Mouse (Mus musculus) spleen, postnatal 4 days (tissue): ENCODE results near the gene Ttc9b.
"Not testable (repeated sequence)": the region's sequence is repeated elsewhere in the genome, so short reads cannot be mapped to it uniquely, and the experiment has no call there.

ENCODE experiments used
- DNase-seq, 2 experiments: peaks; one replicate each; pipeline ENCODE4 v3.0.0; 2022; ENCODE audit warnings: low spot score in 2 of 2

The Ttc9b gene

DNA sequence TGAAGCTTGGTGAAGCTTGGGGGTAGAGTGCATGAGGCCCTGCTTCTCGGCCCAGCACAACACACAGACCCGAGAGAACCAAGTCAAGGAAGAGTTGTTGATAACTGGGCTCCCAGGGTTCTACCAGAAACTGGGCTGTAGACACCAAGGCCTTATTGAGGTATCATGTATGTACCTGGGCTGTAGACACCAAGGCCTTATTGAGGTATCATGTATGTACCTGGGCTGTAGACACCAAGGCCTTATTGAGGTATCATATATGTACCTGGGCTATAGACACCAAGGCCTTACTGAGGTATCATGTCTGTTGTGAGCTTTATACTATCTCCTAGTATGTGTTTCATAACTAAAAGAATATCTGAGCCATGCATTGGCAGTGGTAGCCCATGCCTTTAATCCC is 18.6 kb upstream of the Ttc9b start:
- DNase-seq, result not testable (repeated sequence)

DNA sequence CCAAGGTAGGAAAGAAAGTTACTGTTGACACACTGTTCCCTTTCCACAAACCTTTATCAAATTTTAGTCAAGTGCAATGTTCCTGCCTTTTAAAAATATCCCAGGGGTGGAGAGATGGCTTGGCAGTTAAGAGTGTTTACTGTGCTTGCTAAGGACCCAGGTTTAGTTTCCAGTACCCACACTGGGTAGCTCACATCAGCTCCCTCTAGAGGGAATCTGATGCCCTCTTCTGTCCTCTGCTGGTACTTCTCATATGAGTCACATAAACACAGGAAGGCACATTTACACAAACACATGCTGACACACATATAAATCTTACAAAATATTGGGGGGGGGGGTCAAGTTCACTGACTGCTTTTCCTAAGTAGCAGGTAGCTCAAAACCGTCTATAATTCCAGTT is 9.2 kb upstream of the Ttc9b start:
- no peak for DNase-seq

- DNase-seq, result no peak
These were observed 7.2 kb upstream of the Ttc9b start for GRCm38 (mm10) chr7:27646516-27646915.

- no peak for DNase-seq
These were observed 6.3 kb upstream of the Ttc9b start for GRCm38 (mm10) chr7:27647281-27648002.

DNA sequence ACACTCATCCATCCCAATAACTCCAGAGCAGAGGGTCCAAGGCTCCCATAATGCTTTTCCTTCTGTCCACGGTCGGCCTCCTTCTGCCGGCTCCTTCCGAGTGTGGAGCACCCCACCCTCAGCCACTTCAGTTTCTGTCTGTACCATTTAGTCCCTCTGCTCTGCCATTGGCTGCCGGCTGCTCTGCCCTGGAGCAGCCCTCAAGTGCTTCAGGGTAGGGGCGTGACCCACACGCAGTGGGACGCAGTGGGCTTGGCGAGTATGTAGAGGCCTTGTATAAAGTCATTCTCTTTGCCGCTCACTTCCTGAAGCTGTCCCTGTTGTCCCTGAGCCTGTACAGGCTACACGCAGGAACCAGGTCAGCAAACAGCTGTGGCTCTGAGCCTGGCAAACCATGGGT is 4.0 kb upstream of the Ttc9b start:
- no peak for DNase-seq

- DNase-seq, result peak; percentile 60 to 80
These were observed 2.8 kb upstream of the Ttc9b start for GRCm38 (mm10) chr7:27650949-27651348.

DNA sequence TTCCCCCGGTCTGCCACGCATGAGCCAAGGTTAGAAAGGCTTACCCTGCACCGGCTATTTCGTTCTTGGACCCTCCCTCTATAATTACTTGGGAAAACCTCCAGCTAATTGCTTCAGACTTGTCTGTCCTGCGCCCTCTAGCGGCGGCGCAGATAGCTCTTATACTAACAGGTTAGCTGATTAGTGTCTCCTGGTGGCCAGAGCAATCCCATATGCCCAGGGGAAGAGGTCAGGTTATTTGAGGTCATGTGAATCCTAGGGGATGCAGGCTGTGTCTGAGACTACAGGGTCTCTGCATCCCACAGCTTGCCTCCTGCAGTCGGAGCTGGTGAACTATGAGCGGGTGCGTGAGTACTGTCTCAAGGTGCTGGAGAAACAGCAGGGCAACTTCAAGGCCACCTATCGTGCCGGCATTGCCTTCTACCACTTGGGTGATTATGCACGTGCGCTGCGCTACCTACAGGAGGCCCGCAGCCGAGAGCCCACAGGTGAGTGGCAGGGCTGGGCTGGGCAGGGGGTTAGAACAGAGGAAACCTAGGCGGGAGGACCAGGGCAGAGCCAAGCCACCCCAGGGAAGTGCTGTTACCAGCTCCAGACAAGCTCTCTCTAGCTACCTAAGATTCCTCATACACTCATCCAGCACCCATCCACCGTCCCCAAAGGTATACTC is 1.0 kb downstream of the Ttc9b start:
- no peak for DNase-seq

- DNase-seq, result no peak
These were observed 1.8 kb downstream of the Ttc9b start for GRCm38 (mm10) chr7:27655545-27655944.

DNA sequence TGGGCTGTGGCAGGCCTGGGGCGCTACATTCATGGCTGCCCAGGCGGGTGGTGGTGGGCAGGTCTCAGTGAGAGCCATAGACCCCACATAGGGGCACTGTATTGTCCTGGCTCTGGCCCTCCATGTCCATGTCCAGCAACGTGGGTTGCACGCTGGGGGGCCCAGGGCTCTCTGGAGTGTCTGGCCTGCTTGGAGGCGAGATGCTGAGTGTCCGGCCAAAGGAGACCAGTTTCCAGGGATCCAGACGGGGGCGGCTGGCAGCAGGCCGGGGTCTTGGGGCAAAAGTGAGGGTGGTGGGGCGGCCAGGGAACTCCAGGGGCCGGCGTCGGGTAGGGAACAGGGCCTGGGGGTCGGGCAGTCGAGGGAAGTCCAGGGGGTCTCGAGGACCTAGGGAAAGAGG is 2.9 kb downstream of the Ttc9b start:
- no peak for DNase-seq

- no peak for DNase-seq
These were observed 4.2 kb downstream of the Ttc9b start for GRCm38 (mm10) chr7:27657824-27658395.

- DNase-seq, result no peak
These were observed 5.3 kb downstream of the Ttc9b start for GRCm38 (mm10) chr7:27658712-27659663.

- DNase-seq, result no peak
These were observed 8.3 kb downstream of the Ttc9b start for GRCm38 (mm10) chr7:27662038-27662437.

GRCm38 (mm10) chr7:27673064-27673574 is 19.4 kb downstream of the Ttc9b start:
- no peak for DNase-seq

DNA sequence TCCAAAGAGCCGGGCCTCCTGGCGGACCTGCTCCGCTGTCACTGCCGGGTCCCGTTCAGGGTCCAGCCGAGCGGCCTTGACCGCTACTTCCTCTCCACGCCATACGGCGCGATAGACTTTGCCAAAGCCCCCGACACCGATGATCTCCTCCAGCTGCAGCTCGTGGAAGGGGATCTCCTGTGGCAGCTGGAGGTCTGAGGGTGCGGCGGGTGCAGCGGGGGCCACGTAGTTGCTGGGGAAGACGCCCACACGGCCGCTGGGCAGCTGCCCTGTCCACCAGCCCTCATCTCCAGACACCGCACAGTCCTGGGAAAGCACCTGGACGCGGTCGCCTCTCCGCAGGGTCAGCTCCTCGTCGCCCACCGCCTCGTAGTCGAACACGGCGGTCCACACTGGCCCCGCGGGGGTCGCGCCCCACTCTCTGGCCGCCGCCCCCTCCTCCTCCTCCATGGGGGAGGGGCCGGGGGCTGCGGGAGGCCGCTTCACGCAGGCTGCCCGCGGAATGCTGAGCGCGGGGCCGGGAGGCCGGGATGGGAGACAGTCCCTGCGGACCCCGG is 19.9 kb downstream of the Ttc9b start:
- DNase-seq, result peak in 1 of 2 experiments; percentile 66

DNA sequence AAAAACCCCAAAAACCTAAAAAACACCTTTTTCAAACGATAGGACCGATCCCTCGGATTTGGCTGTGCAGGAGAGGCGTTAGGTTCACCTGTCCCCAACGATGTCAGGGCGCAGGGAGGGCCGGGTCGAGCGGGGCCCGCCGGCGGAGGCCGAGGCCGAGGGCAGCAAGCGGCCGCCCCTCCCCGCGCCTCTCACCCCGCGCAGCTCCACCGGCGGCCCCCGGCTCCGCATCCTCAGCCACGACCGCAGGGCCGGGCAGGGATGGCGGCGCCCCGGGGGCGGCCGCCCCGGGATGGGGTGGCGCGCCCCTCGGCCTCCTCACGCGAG is 20.4 kb downstream of the Ttc9b start:
- no peak for DNase-seq

DNA sequence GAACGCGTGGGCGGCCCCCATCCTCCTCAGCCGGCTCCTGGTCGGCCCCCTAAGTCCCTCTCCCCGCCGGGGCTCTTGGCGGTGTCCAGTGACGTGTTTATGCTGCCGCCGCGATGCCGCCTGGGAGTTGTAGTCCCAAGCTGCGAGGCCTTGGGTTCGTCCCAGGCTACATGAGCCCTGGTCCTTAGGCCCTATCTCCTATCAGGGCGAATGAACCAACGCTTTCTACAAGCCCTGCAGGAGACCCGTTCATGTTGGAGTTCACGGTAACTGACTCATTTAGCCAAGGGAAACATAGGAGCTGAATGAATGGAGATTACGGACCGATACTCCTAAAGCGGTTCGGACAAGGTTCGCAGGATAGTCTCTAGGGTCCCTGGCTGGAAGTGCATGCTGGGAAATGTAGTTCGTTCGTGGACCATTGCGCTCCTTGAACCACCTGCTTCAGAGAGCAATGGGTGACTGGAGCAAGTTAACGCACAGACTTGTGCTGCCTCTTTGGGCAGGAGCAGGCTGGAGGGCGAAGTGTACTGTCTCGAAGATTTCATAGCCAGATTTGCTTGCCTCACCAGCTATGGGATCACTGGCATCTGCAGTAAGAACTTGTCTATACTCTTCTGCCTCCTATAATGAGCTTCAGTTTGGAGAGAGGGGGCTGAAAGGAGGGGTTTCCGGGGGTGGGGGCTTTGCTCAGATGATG is 21.0 kb downstream of the Ttc9b start, which contains the start of gene Map3k10:
Gene Map3k10 (minus strand): TSS at position 77 of the 700 bp plus-strand sequence.
- DNase-seq, result peak; percentile 85 to 91

- DNase-seq, result no peak
These were observed 21.5 kb downstream of the Ttc9b start for GRCm38 (mm10) chr7:27675222-27675612.

- no peak for DNase-seq
These were observed 29.5 kb downstream of the Ttc9b start for GRCm38 (mm10) chr7:27683218-27683617.

DNA sequence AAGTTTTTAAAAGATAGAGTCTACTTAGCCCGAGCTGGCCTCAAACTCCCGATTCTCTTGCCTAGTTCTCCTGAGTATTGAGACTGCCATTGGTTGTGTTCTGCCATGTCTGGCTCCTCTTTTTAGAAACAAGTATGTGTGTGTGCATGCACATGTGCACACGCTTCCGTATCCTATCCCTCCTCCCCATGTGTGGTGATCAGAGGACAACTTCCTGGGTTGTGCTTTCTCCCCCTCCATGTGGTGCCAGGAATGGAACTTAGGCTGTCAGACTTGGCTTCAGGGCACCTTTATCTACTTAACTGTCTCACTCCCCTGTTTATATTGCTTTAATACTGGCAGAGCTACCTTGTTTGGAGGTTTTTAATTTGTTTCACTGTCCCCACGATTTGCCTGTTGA is 31.5 kb downstream of the Ttc9b start:
- no peak for DNase-seq

- DNase-seq, result no peak
These were observed 32.0 kb downstream of the Ttc9b start for GRCm38 (mm10) chr7:27685681-27686080.

DNA sequence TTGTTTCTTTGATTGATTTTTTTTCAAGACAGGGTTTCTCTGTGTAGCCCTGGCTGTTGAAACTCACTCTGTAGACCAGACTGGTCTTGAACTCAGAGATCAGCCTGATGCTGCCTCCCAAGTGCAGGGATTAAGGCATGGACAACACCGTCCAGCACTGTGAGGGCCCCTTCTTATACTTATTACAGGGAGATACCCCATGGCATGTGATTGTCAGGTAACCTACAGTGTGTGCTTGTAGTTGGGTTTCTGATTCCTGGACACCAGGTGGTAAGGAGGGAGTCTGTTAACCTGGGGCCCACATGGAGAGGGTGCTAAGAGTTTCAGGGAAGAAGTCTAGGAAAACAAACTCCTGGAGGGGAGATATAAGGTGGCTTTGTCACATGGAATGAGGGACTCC is 33.3 kb downstream of the Ttc9b start:
- no peak for DNase-seq
